Mouse (Mus musculus): ENCODE data around the gene Rhbdl1.
"Not testable (repeated sequence)": the region's sequence is repeated elsewhere in the genome, so short reads cannot be mapped to it uniquely, and the experiment has no call there.

Rhbdl1 gene

GRCm38 (mm10) chr17:25873405-25874147 lies 36.5 kb upstream of the Rhbdl1 start:
- no peak for ATAC-seq (ENCODE audit: insufficient number of reproducible peaks, low FRiP score, low TSS enrichment)

GRCm38 (mm10) chr17:25872676-25873075 lies 35.6 kb upstream of the Rhbdl1 start:
- ATAC-seq (ENCODE audit: insufficient number of reproducible peaks, low FRiP score, low TSS enrichment): no peak

GRCm38 (mm10) chr17:25871566-25871965 lies 34.5 kb upstream of the Rhbdl1 start:
- not testable (repeated sequence) for ATAC-seq (ENCODE audit: insufficient number of reproducible peaks, low FRiP score, low TSS enrichment)

- ATAC-seq (ENCODE audit: insufficient number of reproducible peaks, low FRiP score, low TSS enrichment): no peak
Observed at GRCm38 (mm10) chr17:25869954-25870353, 32.9 kb upstream of the Rhbdl1 start.

- no peak for ATAC-seq (ENCODE audit: insufficient number of reproducible peaks, low FRiP score, low TSS enrichment)
Observed at GRCm38 (mm10) chr17:25869498-25869897, 32.4 kb upstream of the Rhbdl1 start.

GRCm38 (mm10) chr17:25868601-25869191 lies 31.6 kb upstream of the Rhbdl1 start, which contains the start of gene Mcrip2:
Gene Mcrip2, minus strand, starts transcription at chr17:25868764.
- ATAC-seq (ENCODE audit: insufficient number of reproducible peaks, low FRiP score, low TSS enrichment): peak; percentile 69; the same call in 1 of the 2 replicates

- ATAC-seq (ENCODE audit: insufficient number of reproducible peaks, low FRiP score, low TSS enrichment): peak; percentile 26; the same call in 1 of the 2 replicates
Observed at GRCm38 (mm10) chr17:25867836-25868600, 30.9 kb upstream of the Rhbdl1 start.

GRCm38 (mm10) chr17:25867509-25867835 lies 30.4 kb upstream of the Rhbdl1 start:
- no peak for ATAC-seq (ENCODE audit: insufficient number of reproducible peaks, low FRiP score, low TSS enrichment)

GRCm38 (mm10) chr17:25866172-25866571 lies 29.1 kb upstream of the Rhbdl1 start:
- no peak for ATAC-seq (ENCODE audit: insufficient number of reproducible peaks, low FRiP score, low TSS enrichment)

GRCm38 (mm10) chr17:25865288-25865687 lies 28.2 kb upstream of the Rhbdl1 start:
- ATAC-seq (ENCODE audit: insufficient number of reproducible peaks, low FRiP score, low TSS enrichment): no peak

- ATAC-seq (ENCODE audit: insufficient number of reproducible peaks, low FRiP score, low TSS enrichment): no peak
Observed at GRCm38 (mm10) chr17:25864311-25864710, 27.2 kb upstream of the Rhbdl1 start.

- ATAC-seq (ENCODE audit: insufficient number of reproducible peaks, low FRiP score, low TSS enrichment): no peak
Observed at GRCm38 (mm10) chr17:25863681-25864080, 26.6 kb upstream of the Rhbdl1 start.

- 0 out of 2 replicates have a peak, but pooled peaks have one; percentile 12 for ATAC-seq (ENCODE audit: insufficient number of reproducible peaks, low FRiP score, low TSS enrichment)
Observed at GRCm38 (mm10) chr17:25861704-25862612, 24.9 kb upstream of the Rhbdl1 start.

- ATAC-seq (ENCODE audit: insufficient number of reproducible peaks, low FRiP score, low TSS enrichment): peak; percentile 88
Observed at GRCm38 (mm10) chr17:25860832-25861703, 24.0 kb upstream of the Rhbdl1 start, which contains the start of gene Wdr90. Gene Wdr90, minus strand, starts transcription at chr17:25861501.

- no peak for ATAC-seq (ENCODE audit: insufficient number of reproducible peaks, low FRiP score, low TSS enrichment)
Observed at GRCm38 (mm10) chr17:25860229-25860628, 23.1 kb upstream of the Rhbdl1 start.

- ATAC-seq (ENCODE audit: insufficient number of reproducible peaks, low FRiP score, low TSS enrichment): peak; percentile 87
Observed at GRCm38 (mm10) chr17:25844396-25844901, 7.4 kb upstream of the Rhbdl1 start, which contains the start of gene Rhot2. Gene Rhot2, minus strand, starts transcription at chr17:25844851.

GRCm38 (mm10) chr17:25843636-25844395 lies 6.7 kb upstream of the Rhbdl1 start:
- ATAC-seq (ENCODE audit: insufficient number of reproducible peaks, low FRiP score, low TSS enrichment): no peak; the same call in 1 of the 2 replicates

GRCm38 (mm10) chr17:25843122-25843521 lies 6.0 kb upstream of the Rhbdl1 start:
- no peak for ATAC-seq (ENCODE audit: insufficient number of reproducible peaks, low FRiP score, low TSS enrichment)
